Mouse (Mus musculus) bone marrow, adult 2 months (tissue): ENCODE measurements around the gene Ulk4.

ENCODE experiments used
- CTCF ChIP-seq: fragments of 200-500 bp; IDR thresholded peaks from 2 replicates; pipeline ENCODE4 v1.5.1; 2011; ENCODE audit warnings: low read length, control low read depth; ENCODE audit not compliant: control insufficient read depth, insufficient read depth
- POLR2A ChIP-seq: fragments of 200-500 bp; IDR thresholded peaks from 2 replicates; pipeline ENCODE4 v1.6.1; 2011; ENCODE audit warnings: low read depth, mild to moderate bottlenecking, control low read depth, low read length, borderline replicate concordance; ENCODE audit not compliant: control insufficient read depth

DNA sequence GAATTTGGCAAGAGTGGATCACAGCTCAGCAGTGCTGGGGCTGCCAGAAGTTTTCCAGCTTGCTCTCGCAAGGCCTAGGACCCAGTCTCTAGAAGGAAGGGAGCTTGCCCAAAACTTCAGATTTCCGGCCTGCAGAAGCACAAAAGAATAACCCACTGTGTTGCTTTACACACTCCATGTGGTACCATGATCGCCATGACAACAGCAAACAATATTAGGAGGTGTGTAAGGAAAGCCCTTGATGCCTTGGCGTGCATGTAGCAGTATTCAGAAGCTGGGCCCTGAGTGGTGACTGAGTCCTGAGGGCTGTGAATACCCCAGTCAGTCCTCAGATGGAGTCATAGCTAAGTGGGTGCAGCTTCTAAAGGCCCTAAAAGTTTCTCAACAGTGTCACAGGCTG, 192.8 kb downstream of the Ulk4 start:
- TF ChIP-seq CTCF (no peak), POLR2A (no peak)
